In genomic region chrX:35813206-35813605, GRCm38 (mm10) we compare ENCODE assay signal across 8 mouse cellular contexts.
A peak's percentile ranks its signal among the peaks of the same experiment; 100 is the strongest.
DNase-seq lines count a peak whose midpoint lies in the region; ATAC-seq and TF ChIP-seq lines count a peak whose summit lies in the region.

No protein-coding gene starts in this region.

- H3K4me1 ChIP-seq in forebrain, postnatal 0 days (ENCODE audit: insufficient read depth), result no peaks in the 10 kb centered on the region
- H3K4me1 ChIP-seq in forebrain, embryonic 13.5 days, result no peaks in the 10 kb centered on the region
- H3K4me1 ChIP-seq in cerebellum, adult 2 months (ENCODE audit: control insufficient read depth, insufficient read depth, low read length), result no peaks in the 10 kb centered on the region

- H3K27ac ChIP-seq in forebrain, postnatal 0 days (ENCODE audit: low read depth, low read length), result no peak overlapping the region
- H3K27ac ChIP-seq in forebrain, embryonic 13.5 days, result no peak overlapping the region
- H3K27ac ChIP-seq in cerebellum, adult 2 months (ENCODE audit: insufficient read depth, low read length), result no peak overlapping the region

- no peak overlapping the region for H3K9ac ChIP-seq in forebrain, postnatal 0 days
- H3K9ac ChIP-seq in forebrain, embryonic 13.5 days, result no peak overlapping the region

- no peak for TF ChIP-seq CTCF in forebrain, postnatal 0 days (IDR thresholded peaks at IDR 0.05; ENCODE audit: low read depth)
- TF ChIP-seq CTCF in cerebellum, adult 2 months (IDR thresholded peaks at IDR 0.05; ENCODE audit: borderline replicate concordance, insufficient read depth, low read depth, low read length), result no peak

- peak; percentile 2 for DNase-seq in forebrain, postnatal 0 days
- DNase-seq in ovary, postnatal 14 days (ENCODE audit: low spot score), result peak; percentile 12
- no peak for DNase-seq in ovary, adult 18-20 months (ENCODE audit: low spot score)
- peak; percentile 6 to 10 for DNase-seq in cerebellum, adult 2 months
- DNase-seq in kidney, postnatal 4 days, result peak; percentile 50 to 58
- DNase-seq in naive thymus-derived CD4-positive, alpha-beta T cell, adult 2 months (ENCODE audit: low read depth), result peak; percentile 41

- H3K4me3 ChIP-seq in forebrain, postnatal 0 days (ENCODE audit: low read depth, low read length), result no peak overlapping the region
- no peak overlapping the region for H3K4me3 ChIP-seq in forebrain, embryonic 13.5 days
- H3K4me3 ChIP-seq in cerebellum, adult 2 months (replicated peaks; ENCODE audit: insufficient read depth, low read depth, low read length), result no peak overlapping the region

- no peaks in the 10 kb centered on the region for H3K9me3 ChIP-seq in forebrain, postnatal 0 days (ENCODE audit: low read length)
- no peaks in the 10 kb centered on the region for H3K9me3 ChIP-seq in forebrain, embryonic 13.5 days (replicated peaks)

- no peak overlapping the region for H3K4me2 ChIP-seq in forebrain, postnatal 0 days (ENCODE audit: low read depth)
- no peak overlapping the region for H3K4me2 ChIP-seq in forebrain, embryonic 13.5 days

- H3K36me3 ChIP-seq in forebrain, postnatal 0 days (ENCODE audit: insufficient read depth), result no peaks in the 10 kb centered on the region
- H3K36me3 ChIP-seq in forebrain, embryonic 13.5 days (ENCODE audit: poor library complexity, severe bottlenecking), result no peaks in the 10 kb centered on the region

- WGBS in forebrain, postnatal 0 days, result 54% methylated on average over 2 of the region's 2 CpGs
- WGBS in forebrain, embryonic 13.5 days, result 35% methylated on average over 2 of the region's 2 CpGs
- 37% methylated on average over 2 of the region's 2 CpGs for whole genome bisulfite sequencing in cerebellum, adult 2 months

- TF ChIP-seq POLR2A in cerebellum, adult 2 months (IDR thresholded peaks at IDR 0.05; ENCODE audit: borderline replicate concordance, insufficient read depth, low read length), result no peak

- H3K27me3 ChIP-seq in forebrain, postnatal 0 days (ENCODE audit: insufficient read depth, low read length), result no peaks in the 10 kb centered on the region
- H3K27me3 ChIP-seq in forebrain, embryonic 13.5 days, result no peaks in the 10 kb centered on the region
- no peaks in the 10 kb centered on the region for H3K27me3 ChIP-seq in cerebellum, adult 2 months (ENCODE audit: control insufficient read depth, insufficient read depth, low read length)

- ATAC-seq in forebrain, postnatal 0 days, result no peak
- ATAC-seq in forebrain, embryonic 13.5 days, result no peak
- no peak for ATAC-seq in granulocyte monocyte progenitor cell, adult 5-6 weeks (replicated peaks; ENCODE audit: poor library complexity, severe bottlenecking)
